Mouse (Mus musculus): ENCODE data around the gene Relt. TPM values are rescaled to one million over a fixed set of nuclear protein-coding genes. Genes with fewer than 3 reads are reported as not detected.
A peak's percentile ranks its signal among the peaks of the same experiment; 100 is the strongest.

Gene Relt
- polyA plus RNA-seq, 1 experiment: 29.2 TPM

GRCm38 (mm10) chr7:100886535-100886934, 23.3 kb upstream of the Relt start:
- peak; percentile 75 for TF ChIP-seq CTCF (IDR thresholded peaks at IDR 0.05; ENCODE audit: borderline replicate concordance, insufficient read depth, low read depth, low read length)
- no peak for TF ChIP-seq POLR2A (IDR thresholded peaks at IDR 0.05; ENCODE audit: borderline replicate concordance, insufficient read depth, low read length)
- H3K4me3 ChIP-seq (replicated peaks; ENCODE audit: insufficient read depth, low read depth, low read length): no peak overlapping the region

GRCm38 (mm10) chr7:100884460-100884859, 21.2 kb upstream of the Relt start:
- no peak for TF ChIP-seq CTCF (IDR thresholded peaks at IDR 0.05; ENCODE audit: borderline replicate concordance, insufficient read depth, low read depth, low read length)
- TF ChIP-seq POLR2A (IDR thresholded peaks at IDR 0.05; ENCODE audit: borderline replicate concordance, insufficient read depth, low read length): no peak
- no peaks in the 10 kb centered on the region for H3K27me3 ChIP-seq (ENCODE audit: control insufficient read depth, insufficient read depth, low read length)
- 82% methylated on average over 4 of the region's 4 CpGs for WGBS

More at GRCm38 (mm10) chr7:100886535-100886934, 23.3 kb upstream of the Relt start:
- peak; percentile 45 to 65 for DNase-seq
- WGBS: 32% methylated on average over 3 of the region's 3 CpGs
- H3K27me3 ChIP-seq (ENCODE audit: control insufficient read depth, insufficient read depth, low read length): no peaks in the 10 kb centered on the region
- peaks cover 4% of the 10 kb centered on the region for H3K4me1 ChIP-seq (ENCODE audit: control insufficient read depth, insufficient read depth, low read length)
- no peak overlapping the region for H3K27ac ChIP-seq (ENCODE audit: insufficient read depth, low read length)

GRCm38 (mm10) chr7:100881950-100882349, 18.7 kb upstream of the Relt start:
- no peaks in the 10 kb centered on the region for H3K4me1 ChIP-seq (ENCODE audit: control insufficient read depth, insufficient read depth, low read length)
- WGBS: 85% methylated on average over 4 of the region's 4 CpGs
- no peak for DNase-seq

More at GRCm38 (mm10) chr7:100884460-100884859, 21.2 kb upstream of the Relt start:
- H3K4me3 ChIP-seq (replicated peaks; ENCODE audit: insufficient read depth, low read depth, low read length): no peak overlapping the region
- H3K27ac ChIP-seq (ENCODE audit: insufficient read depth, low read length): no peak overlapping the region
- no peak for DNase-seq
- H3K4me1 ChIP-seq (ENCODE audit: control insufficient read depth, insufficient read depth, low read length): peaks cover 4% of the 10 kb centered on the region

GRCm38 (mm10) chr7:100881531-100881930, 18.3 kb upstream of the Relt start:
- TF ChIP-seq POLR2A (IDR thresholded peaks at IDR 0.05; ENCODE audit: borderline replicate concordance, insufficient read depth, low read length) (no peak), CTCF (IDR thresholded peaks at IDR 0.05; ENCODE audit: borderline replicate concordance, insufficient read depth, low read depth, low read length) (no peak)
- DNase-seq: no peak
- no peaks in the 10 kb centered on the region for H3K27me3 ChIP-seq (ENCODE audit: control insufficient read depth, insufficient read depth, low read length)
- no peak overlapping the region for H3K4me3 ChIP-seq (replicated peaks; ENCODE audit: insufficient read depth, low read depth, low read length)
- WGBS: 48% methylated on average over 9 of the region's 9 CpGs
- no peaks in the 10 kb centered on the region for H3K4me1 ChIP-seq (ENCODE audit: control insufficient read depth, insufficient read depth, low read length)
- H3K27ac ChIP-seq (ENCODE audit: insufficient read depth, low read length): no peak overlapping the region

More at GRCm38 (mm10) chr7:100881950-100882349, 18.7 kb upstream of the Relt start:
- H3K27me3 ChIP-seq (ENCODE audit: control insufficient read depth, insufficient read depth, low read length): no peaks in the 10 kb centered on the region
- TF ChIP-seq POLR2A (IDR thresholded peaks at IDR 0.05; ENCODE audit: borderline replicate concordance, insufficient read depth, low read length) (no peak), CTCF (IDR thresholded peaks at IDR 0.05; ENCODE audit: borderline replicate concordance, insufficient read depth, low read depth, low read length) (no peak)
- H3K4me3 ChIP-seq (replicated peaks; ENCODE audit: insufficient read depth, low read depth, low read length): no peak overlapping the region
- no peak overlapping the region for H3K27ac ChIP-seq (ENCODE audit: insufficient read depth, low read length)

- Histone ChIP-seq H3K27me3 (ENCODE audit: control insufficient read depth, insufficient read depth, low read length) (no peaks in the 10 kb centered on the region), H3K27ac (ENCODE audit: insufficient read depth, low read length) (no peak overlapping the region), H3K4me3 (replicated peaks; ENCODE audit: insufficient read depth, low read depth, low read length) (no peak overlapping the region), H3K4me1 (ENCODE audit: control insufficient read depth, insufficient read depth, low read length) (no peaks in the 10 kb centered on the region)
- TF ChIP-seq POLR2A (IDR thresholded peaks at IDR 0.05; ENCODE audit: borderline replicate concordance, insufficient read depth, low read length) (no peak), CTCF (IDR thresholded peaks at IDR 0.05; ENCODE audit: borderline replicate concordance, insufficient read depth, low read depth, low read length) (peak; percentile 34; the same call in 1 of the 2 replicates)
- WGBS: 30% methylated on average over 20 of the region's 20 CpGs
- DNase-seq: no peak
These were observed 16.3 kb upstream of the Relt start for GRCm38 (mm10) chr7:100879595-100879994.

GRCm38 (mm10) chr7:100876771-100877170, 13.5 kb upstream of the Relt start:
- WGBS: 92% methylated on average over 9 of the region's 9 CpGs

GRCm38 (mm10) chr7:100876293-100876692, 13.0 kb upstream of the Relt start:
- no peak for DNase-seq
- TF ChIP-seq POLR2A (IDR thresholded peaks at IDR 0.05; ENCODE audit: borderline replicate concordance, insufficient read depth, low read length): no peak
- no peak for TF ChIP-seq CTCF (IDR thresholded peaks at IDR 0.05; ENCODE audit: borderline replicate concordance, insufficient read depth, low read depth, low read length)
- WGBS: 53% methylated on average over 13 of the region's 13 CpGs
- Histone ChIP-seq H3K4me3 (replicated peaks; ENCODE audit: insufficient read depth, low read depth, low read length) (no peak overlapping the region), H3K27ac (ENCODE audit: insufficient read depth, low read length) (no peak overlapping the region), H3K4me1 (ENCODE audit: control insufficient read depth, insufficient read depth, low read length) (no peaks in the 10 kb centered on the region), H3K27me3 (ENCODE audit: control insufficient read depth, insufficient read depth, low read length) (no peaks in the 10 kb centered on the region)

More at GRCm38 (mm10) chr7:100876771-100877170, 13.5 kb upstream of the Relt start:
- H3K4me3 ChIP-seq (replicated peaks; ENCODE audit: insufficient read depth, low read depth, low read length): no peak overlapping the region
- DNase-seq: no peak
- no peak overlapping the region for H3K27ac ChIP-seq (ENCODE audit: insufficient read depth, low read length)
- TF ChIP-seq POLR2A (IDR thresholded peaks at IDR 0.05; ENCODE audit: borderline replicate concordance, insufficient read depth, low read length) (no peak), CTCF (IDR thresholded peaks at IDR 0.05; ENCODE audit: borderline replicate concordance, insufficient read depth, low read depth, low read length) (no peak)
- no peaks in the 10 kb centered on the region for H3K4me1 ChIP-seq (ENCODE audit: control insufficient read depth, insufficient read depth, low read length)
- no peaks in the 10 kb centered on the region for H3K27me3 ChIP-seq (ENCODE audit: control insufficient read depth, insufficient read depth, low read length)

GRCm38 (mm10) chr7:100875822-100876221, 12.6 kb upstream of the Relt start:
- TF ChIP-seq POLR2A (IDR thresholded peaks at IDR 0.05; ENCODE audit: borderline replicate concordance, insufficient read depth, low read length): no peak
- no peak for TF ChIP-seq CTCF (IDR thresholded peaks at IDR 0.05; ENCODE audit: borderline replicate concordance, insufficient read depth, low read depth, low read length)

More at GRCm38 (mm10) chr7:100875822-100876221, 12.6 kb upstream of the Relt start:
- H3K4me3 ChIP-seq (replicated peaks; ENCODE audit: insufficient read depth, low read depth, low read length): no peak overlapping the region
- 83% methylated on average over 1 of the region's 1 CpGs for WGBS
- no peaks in the 10 kb centered on the region for H3K4me1 ChIP-seq (ENCODE audit: control insufficient read depth, insufficient read depth, low read length)
- H3K27ac ChIP-seq (ENCODE audit: insufficient read depth, low read length): no peak overlapping the region
- no peaks in the 10 kb centered on the region for H3K27me3 ChIP-seq (ENCODE audit: control insufficient read depth, insufficient read depth, low read length)
- DNase-seq: no peak
